Mouse (Mus musculus): ENCODE results near the gene 4931422A03Rik. TPM values are rescaled to one million over a fixed set of nuclear protein-coding genes. Genes with fewer than 3 reads are reported as not detected.

Gene 4931422A03Rik
- total RNA-seq, 2 experiments from 2014 or later: not detected

Other genes with a start within 250 kb of the 4931422A03Rik start
- 100 to 1,000 TPM; 329 to 340 TPM for gene Caprin1, start 230.7 kb downstream of the 4931422A03Rik start, total RNA-seq (2021)
- 10 to 100 TPM; 16.7 to 22.7 TPM for gene Lmo2, start 70.4 kb downstream of the 4931422A03Rik start, total RNA-seq (2021)
- 10 to 100 TPM; 59.9 to 60.0 TPM for gene Fbxo3, start 640 bp downstream of the 4931422A03Rik start, total RNA-seq (2021)
- gene Gm10912, start 37.5 kb upstream of the 4931422A03Rik start, total RNA-seq (2021): under 1 TPM in 1 of 2 experiments, not detected in 1; 0.34 TPM
- not detected for gene Gm10799, start 40.2 kb upstream of the 4931422A03Rik start, total RNA-seq (2021)
- under 1 TPM in 1 of 2 experiments, not detected in 1; 0.78 TPM for gene Cd59b, start 41.5 kb upstream of the 4931422A03Rik start, total RNA-seq (2021)
- 1 to 10 TPM; 3.6 to 4.3 TPM for gene Cd59a, start 67.4 kb upstream of the 4931422A03Rik start, total RNA-seq (2021)
- gene A930018P22Rik, start 94.4 kb upstream of the 4931422A03Rik start, total RNA-seq (2021): not detected

All from left cerebral cortex, postnatal 25 days (tissue).